Mouse (Mus musculus): ENCODE data around the gene Krt18.

DNA sequence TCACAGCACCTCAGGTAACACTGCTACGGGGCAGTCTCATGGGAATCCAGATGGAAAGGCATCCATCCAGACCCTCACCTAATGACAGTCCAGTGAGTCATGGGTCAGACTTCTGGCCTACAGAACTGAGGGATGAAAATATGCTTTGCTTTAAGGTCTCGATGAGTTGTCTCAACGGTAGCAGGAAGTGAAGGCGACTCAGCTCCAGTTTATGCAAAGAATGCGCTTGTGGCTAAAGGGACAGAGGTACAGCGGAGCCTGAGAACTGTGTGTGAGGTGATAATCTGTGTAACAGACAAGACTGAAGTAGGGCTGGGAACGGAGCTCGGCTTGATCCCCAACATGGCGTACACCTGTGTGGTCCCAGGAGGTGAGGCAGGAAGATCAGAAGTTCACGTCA is 17.7 kb downstream of the Krt18 start:
- TF ChIP-seq POLR2A (IDR thresholded peaks at IDR 0.05; ENCODE audit: borderline replicate concordance, control insufficient read depth, low read depth, low read length): no peak
- TF ChIP-seq CTCF (IDR thresholded peaks at IDR 0.05; ENCODE audit: control insufficient read depth, insufficient read depth, low read length): no peak
